Mouse (Mus musculus): ENCODE results near the gene Pnisr.

- TF ChIP-seq CTCF (IDR thresholded peaks at IDR 0.05; ENCODE audit: low read depth) = no peak
- TF ChIP-seq EP300 (IDR thresholded peaks at IDR 0.05; ENCODE audit: low read depth) = no peak
Measured at GRCm38 (mm10) chr4:21848287-21848630, 876 bp downstream of the Pnisr start.

Data from liver, embryonic 14.5 days (tissue).